Mouse (Mus musculus): Measurements from ENCODE around the gene Tbc1d24. TPM values are rescaled to one million over a fixed set of nuclear protein-coding genes. Genes with fewer than 3 reads are reported as not detected.

Tbc1d24 gene
- polyA plus RNA-seq, 1 experiment: 14.4 TPM

- Histone ChIP-seq H3K27me3 (ENCODE audit: control insufficient read depth, insufficient read depth, low read length, poor library complexity, severe bottlenecking) (no peaks in the 10 kb centered on the region), H3K4me3 (ENCODE audit: low read depth, low read length) (no peak overlapping the region), H3K9ac (ENCODE audit: low read depth, poor library complexity, severe bottlenecking) (no peak overlapping the region), H3K9me3 (replicated peaks; ENCODE audit: control insufficient read depth, insufficient read depth, low read length, poor library complexity, severe bottlenecking) (no peaks in the 10 kb centered on the region), H3K36me3 (ENCODE audit: control insufficient read depth, insufficient read depth, low read length, poor library complexity, severe bottlenecking) (no peaks in the 10 kb centered on the region), H3K27ac (ENCODE audit: insufficient read depth, low read length) (no peak overlapping the region), H3K4me1 (ENCODE audit: control insufficient read depth, insufficient read depth, low read length) (no peaks in the 10 kb centered on the region)
- TF ChIP-seq EP300 (IDR thresholded peaks at IDR 0.05; ENCODE audit: insufficient read depth, low read depth, low read length) (no peak), CTCF (IDR thresholded peaks at IDR 0.05; ENCODE audit: low read depth, low read length) (no peak), POLR2A (IDR thresholded peaks at IDR 0.05; ENCODE audit: insufficient read depth, low read length) (no peak)
Observed at GRCm38 (mm10) chr17:24142897-24143296, 62.5 kb downstream of the Tbc1d24 start.

GRCm38 (mm10) chr17:24141425-24141920 is 63.9 kb downstream of the Tbc1d24 start:
- TF ChIP-seq POLR2A (IDR thresholded peaks at IDR 0.05; ENCODE audit: insufficient read depth, low read length): no peak
- TF ChIP-seq EP300 (IDR thresholded peaks at IDR 0.05; ENCODE audit: insufficient read depth, low read depth, low read length): no peak
- TF ChIP-seq CTCF (IDR thresholded peaks at IDR 0.05; ENCODE audit: low read depth, low read length): no peak
- Histone ChIP-seq H3K9ac (ENCODE audit: low read depth, poor library complexity, severe bottlenecking) (peak overlapping the region; percentile 96), H3K27ac (ENCODE audit: insufficient read depth, low read length) (no peak overlapping the region), H3K4me1 (ENCODE audit: control insufficient read depth, insufficient read depth, low read length) (no peaks in the 10 kb centered on the region), H3K27me3 (ENCODE audit: control insufficient read depth, insufficient read depth, low read length, poor library complexity, severe bottlenecking) (no peaks in the 10 kb centered on the region), H3K9me3 (replicated peaks; ENCODE audit: control insufficient read depth, insufficient read depth, low read length, poor library complexity, severe bottlenecking) (no peaks in the 10 kb centered on the region), H3K4me3 (ENCODE audit: low read depth, low read length) (peak overlapping the region; percentile 99), H3K36me3 (ENCODE audit: control insufficient read depth, insufficient read depth, low read length, poor library complexity, severe bottlenecking) (no peaks in the 10 kb centered on the region)

- no peaks in the 10 kb centered on the region for H3K9me3 ChIP-seq (replicated peaks; ENCODE audit: control insufficient read depth, insufficient read depth, low read length, poor library complexity, severe bottlenecking)
- TF ChIP-seq EP300 (IDR thresholded peaks at IDR 0.05; ENCODE audit: insufficient read depth, low read depth, low read length) (no peak), POLR2A (IDR thresholded peaks at IDR 0.05; ENCODE audit: insufficient read depth, low read length) (no peak), CTCF (IDR thresholded peaks at IDR 0.05; ENCODE audit: low read depth, low read length) (no peak)
- H3K36me3 ChIP-seq (ENCODE audit: control insufficient read depth, insufficient read depth, low read length, poor library complexity, severe bottlenecking): no peaks in the 10 kb centered on the region
- no peak overlapping the region for H3K27ac ChIP-seq (ENCODE audit: insufficient read depth, low read length)
- no peaks in the 10 kb centered on the region for H3K27me3 ChIP-seq (ENCODE audit: control insufficient read depth, insufficient read depth, low read length, poor library complexity, severe bottlenecking)
- H3K4me1 ChIP-seq (ENCODE audit: control insufficient read depth, insufficient read depth, low read length): no peaks in the 10 kb centered on the region
- H3K9ac ChIP-seq (ENCODE audit: low read depth, poor library complexity, severe bottlenecking): peak overlapping the region; percentile 96
- H3K4me3 ChIP-seq (ENCODE audit: low read depth, low read length): peak overlapping the region; percentile 99
Observed at GRCm38 (mm10) chr17:24140845-24141424, 64.4 kb downstream of the Tbc1d24 start.

- Histone ChIP-seq H3K27ac (ENCODE audit: insufficient read depth, low read length) (no peak overlapping the region), H3K4me1 (ENCODE audit: control insufficient read depth, insufficient read depth, low read length) (no peaks in the 10 kb centered on the region), H3K9ac (ENCODE audit: low read depth, poor library complexity, severe bottlenecking) (peak overlapping the region; percentile 96; the same call in 1 of the 2 replicates), H3K4me3 (ENCODE audit: low read depth, low read length) (no peak overlapping the region), H3K9me3 (replicated peaks; ENCODE audit: control insufficient read depth, insufficient read depth, low read length, poor library complexity, severe bottlenecking) (no peaks in the 10 kb centered on the region), H3K27me3 (ENCODE audit: control insufficient read depth, insufficient read depth, low read length, poor library complexity, severe bottlenecking) (no peaks in the 10 kb centered on the region), H3K36me3 (ENCODE audit: control insufficient read depth, insufficient read depth, low read length, poor library complexity, severe bottlenecking) (no peaks in the 10 kb centered on the region)
- TF ChIP-seq POLR2A (IDR thresholded peaks at IDR 0.05; ENCODE audit: insufficient read depth, low read length) (no peak), EP300 (IDR thresholded peaks at IDR 0.05; ENCODE audit: insufficient read depth, low read depth, low read length) (no peak), CTCF (IDR thresholded peaks at IDR 0.05; ENCODE audit: low read depth, low read length) (no peak)
Observed at GRCm38 (mm10) chr17:24139968-24140367, 65.4 kb downstream of the Tbc1d24 start.

- no peaks in the 10 kb centered on the region for H3K4me1 ChIP-seq (ENCODE audit: control insufficient read depth, insufficient read depth, low read length)
- no peak overlapping the region for H3K4me3 ChIP-seq (ENCODE audit: low read depth, low read length)
- no peaks in the 10 kb centered on the region for H3K36me3 ChIP-seq (ENCODE audit: control insufficient read depth, insufficient read depth, low read length, poor library complexity, severe bottlenecking)
- H3K9ac ChIP-seq (ENCODE audit: low read depth, poor library complexity, severe bottlenecking): no peak overlapping the region
- H3K27me3 ChIP-seq (ENCODE audit: control insufficient read depth, insufficient read depth, low read length, poor library complexity, severe bottlenecking): no peaks in the 10 kb centered on the region
- TF ChIP-seq POLR2A (IDR thresholded peaks at IDR 0.05; ENCODE audit: insufficient read depth, low read length): no peak
- TF ChIP-seq EP300 (IDR thresholded peaks at IDR 0.05; ENCODE audit: insufficient read depth, low read depth, low read length): no peak
- TF ChIP-seq CTCF (IDR thresholded peaks at IDR 0.05; ENCODE audit: low read depth, low read length): no peak
- H3K27ac ChIP-seq (ENCODE audit: insufficient read depth, low read length): no peak overlapping the region
- H3K9me3 ChIP-seq (replicated peaks; ENCODE audit: control insufficient read depth, insufficient read depth, low read length, poor library complexity, severe bottlenecking): no peaks in the 10 kb centered on the region
Observed at GRCm38 (mm10) chr17:24139256-24139655, 66.1 kb downstream of the Tbc1d24 start.

GRCm38 (mm10) chr17:24137226-24137880 is 68.0 kb downstream of the Tbc1d24 start:
- Histone ChIP-seq H3K4me1 (ENCODE audit: control insufficient read depth, insufficient read depth, low read length) (no peaks in the 10 kb centered on the region), H3K36me3 (ENCODE audit: control insufficient read depth, insufficient read depth, low read length, poor library complexity, severe bottlenecking) (no peaks in the 10 kb centered on the region), H3K4me3 (ENCODE audit: low read depth, low read length) (no peak overlapping the region), H3K9me3 (replicated peaks; ENCODE audit: control insufficient read depth, insufficient read depth, low read length, poor library complexity, severe bottlenecking) (no peaks in the 10 kb centered on the region), H3K27me3 (ENCODE audit: control insufficient read depth, insufficient read depth, low read length, poor library complexity, severe bottlenecking) (no peaks in the 10 kb centered on the region), H3K27ac (ENCODE audit: insufficient read depth, low read length) (no peak overlapping the region), H3K9ac (ENCODE audit: low read depth, poor library complexity, severe bottlenecking) (no peak overlapping the region)
- TF ChIP-seq CTCF (IDR thresholded peaks at IDR 0.05; ENCODE audit: low read depth, low read length) (no peak), EP300 (IDR thresholded peaks at IDR 0.05; ENCODE audit: insufficient read depth, low read depth, low read length) (no peak), POLR2A (IDR thresholded peaks at IDR 0.05; ENCODE audit: insufficient read depth, low read length) (no peak)
